Comparison of ENCODE assay signal across 14 mouse cellular contexts in the genomic region with DNA sequence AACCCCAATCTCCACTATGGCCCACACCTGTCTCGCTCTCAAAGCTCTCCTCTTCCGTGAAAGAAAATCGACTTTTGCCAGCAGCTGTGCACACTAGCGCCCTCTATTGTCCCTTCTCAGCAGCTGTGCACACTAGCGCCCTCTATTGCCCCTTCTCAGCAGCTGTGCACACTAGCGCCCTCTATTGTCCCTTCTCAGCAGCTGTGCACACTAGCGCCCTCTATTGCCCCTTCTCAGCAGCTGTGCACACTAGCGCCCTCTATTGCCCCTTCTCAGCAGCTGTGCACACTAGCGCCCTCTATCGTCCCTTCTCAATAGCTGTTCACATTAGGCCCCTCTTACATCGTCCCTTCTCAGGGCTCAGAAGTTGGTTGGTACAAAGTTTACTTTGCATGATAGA. TPM values are rescaled to one million over a fixed set of nuclear protein-coding genes. Genes with fewer than 3 reads are reported as not detected.
A peak's percentile ranks its signal among the peaks of the same experiment; 100 is the strongest.
DNase-seq lines count a peak whose midpoint lies in the region; ATAC-seq and TF ChIP-seq lines count a peak whose summit lies in the region.
"Not testable (repeated sequence)": the region's sequence is repeated elsewhere in the genome, so short reads cannot be mapped to it uniquely, and the experiment has no call there.
"Had no signal": no experiment of that assay in that cellular context is flagged by ENCODE, and none has a peak within 500 bp of the region (broad histone marks: within the 10 kb centered on the region; RNA-seq: fewer than 3 reads in every experiment).

No protein-coding gene starts in this region.

- DNase-seq in T-cell, adult 2 months (ENCODE audit: low spot score), result peak; percentile 31
- DNase-seq in hindbrain, postnatal 0 days (ENCODE audit: low spot score); lung, postnatal 0 days (ENCODE audit: low spot score); stomach, postnatal 0 days (ENCODE audit: low spot score): not testable (repeated sequence)
- DNase-seq in limb, embryonic 11.5 days (ENCODE audit: low spot score), result peak; percentile 4

- WGBS in hindbrain, postnatal 0 days, result 94% methylated on average over 11 of the region's 11 CpGs
- WGBS in limb, embryonic 11.5 days, result 87% methylated on average over 11 of the region's 11 CpGs
- WGBS in lung, postnatal 0 days, result 87% methylated on average over 11 of the region's 11 CpGs
- 86% methylated on average over 11 of the region's 11 CpGs for WGBS in stomach, postnatal 0 days

- peaks cover 11% of the 10 kb centered on the region for H3K9me3 ChIP-seq in E14TG2a.4 (ENCODE audit: low read length)
- H3K9me3 ChIP-seq in hindbrain, postnatal 0 days (ENCODE audit: low read length); limb, embryonic 11.5 days (ENCODE audit: control insufficient read depth, low read length); lung, postnatal 0 days (ENCODE audit: low read length); stomach, postnatal 0 days (ENCODE audit: control insufficient read depth, low read length): not testable (repeated sequence)

- ATAC-seq in hindbrain, postnatal 0 days; limb, embryonic 11.5 days (ENCODE audit: insufficient number of reproducible peaks, low FRiP score, low TSS enrichment, low read depth); lung, postnatal 0 days; stomach, postnatal 0 days (ENCODE audit: low FRiP score, low TSS enrichment): not testable (repeated sequence)

- not testable (repeated sequence) for H3K4me2 ChIP-seq in hindbrain, postnatal 0 days (ENCODE audit: low read depth, low read length); limb, embryonic 11.5 days (ENCODE audit: low read depth, severe bottlenecking); lung, postnatal 0 days (replicated peaks; ENCODE audit: low read depth, low read length); stomach, postnatal 0 days (replicated peaks; ENCODE audit: low read depth)

- H3K27me3 ChIP-seq in E14TG2a.4 (ENCODE audit: insufficient read depth, low read length); hindbrain, postnatal 0 days (ENCODE audit: insufficient read depth, low read length); limb, embryonic 11.5 days (ENCODE audit: control insufficient read depth, insufficient read depth, low read length); lung, postnatal 0 days (replicated peaks; ENCODE audit: insufficient read depth, low read length); stomach, postnatal 0 days (ENCODE audit: control insufficient read depth, insufficient read depth, low read length): not testable (repeated sequence)

- not testable (repeated sequence) for H3K9ac ChIP-seq in hindbrain, postnatal 0 days (replicated peaks; ENCODE audit: low read length); limb, embryonic 11.5 days (ENCODE audit: low read length); lung, postnatal 0 days (replicated peaks; ENCODE audit: low read depth); stomach, postnatal 0 days (ENCODE audit: low read length)

- TF ChIP-seq CTCF in E14TG2a.4 (conservative IDR thresholded peaks at IDR 0.05; ENCODE audit: low read length), result peak; percentile 85
- TF ChIP-seq CTCF in cortical plate, adult 2 months (IDR thresholded peaks at IDR 0.05; ENCODE audit: extremely low read depth, insufficient read depth, low read length), result peak; percentile 78
- peak; percentile 82 for TF ChIP-seq CTCF in hindbrain, postnatal 0 days (IDR thresholded peaks at IDR 0.05; ENCODE audit: low read depth)
- peak; percentile 89 for TF ChIP-seq CTCF in lung, postnatal 0 days (IDR thresholded peaks at IDR 0.05)
- peak; percentile 85; the same call in 1 of the 2 replicates for TF ChIP-seq CTCF in stomach, postnatal 0 days (IDR thresholded peaks at IDR 0.05; ENCODE audit: low read depth)

- not testable (repeated sequence) for H3K4me3 ChIP-seq in E14TG2a.4 (replicated peaks; ENCODE audit: low read length); cortical plate, adult 2 months (ENCODE audit: insufficient read depth, low read length); hindbrain, postnatal 0 days (ENCODE audit: low read length); limb, embryonic 11.5 days (ENCODE audit: low read depth, low read length); lung, postnatal 0 days (ENCODE audit: low read depth, low read length); stomach, postnatal 0 days (ENCODE audit: low read depth, low read length)

- H3K27ac ChIP-seq in cortical plate, adult 2 months (ENCODE audit: insufficient read depth, low read length); hindbrain, postnatal 0 days; limb, embryonic 11.5 days (replicated peaks; ENCODE audit: low read depth, low read length); lung, postnatal 0 days (ENCODE audit: low read length); stomach, postnatal 0 days (replicated peaks): not testable (repeated sequence)

- not testable (repeated sequence) for H3K36me3 ChIP-seq in E14TG2a.4 (ENCODE audit: insufficient read depth, low read length); hindbrain, postnatal 0 days (ENCODE audit: insufficient read depth, low read length); limb, embryonic 11.5 days (ENCODE audit: control insufficient read depth, insufficient read depth, low read length); lung, postnatal 0 days (ENCODE audit: insufficient read depth, low read length); stomach, postnatal 0 days (ENCODE audit: control insufficient read depth, insufficient read depth, low read length)

- H3K4me1 ChIP-seq in E14TG2a.4 (replicated peaks; ENCODE audit: low read depth, low read length), result peaks cover 35% of the 10 kb centered on the region
- not testable (repeated sequence) for H3K4me1 ChIP-seq in cortical plate, adult 2 months (ENCODE audit: control insufficient read depth, insufficient read depth, low read length); hindbrain, postnatal 0 days (ENCODE audit: insufficient read depth, low read length); limb, embryonic 11.5 days (ENCODE audit: control insufficient read depth, insufficient read depth, low read length); lung, postnatal 0 days (ENCODE audit: insufficient read depth, low read depth, low read length); stomach, postnatal 0 days (replicated peaks; ENCODE audit: control insufficient read depth, insufficient read depth)

- not testable (repeated sequence) for TF ChIP-seq EP300 in lung, postnatal 0 days (IDR thresholded peaks at IDR 0.05); stomach, postnatal 0 days (optimal IDR thresholded peaks at IDR 0.05)

- not testable (repeated sequence) for TF ChIP-seq POLR2A in cortical plate, adult 2 months (IDR thresholded peaks at IDR 0.05; ENCODE audit: extremely low read depth, insufficient read depth, low read length)

RNA-seq across cellular contexts. Expression of a gene that starts 6.4 kb away (rescaled TPM):
- polyA plus RNA-seq in cortical plate, adult 2 months (2012; rRNA removed), result 3.6 and 5.1 TPM in 2 replicates
- total RNA-seq in hindbrain, postnatal 0 days (2014; rRNA removed), result 2.6 and 8.4 TPM in 2 replicates
- polyA plus RNA-seq in hindbrain, postnatal 0 days (2015; fragmentation: Nextera tagmentation; extraction: Ambion mirVana), result 2.1 and 2.4 TPM in 2 replicates
- polyA plus RNA-seq in limb, embryonic 11.5 days (2014; fragmentation: Nextera tagmentation; extraction: Ambion mirVana), result 0.67 and 0.88 TPM in 2 replicates
- polyA plus RNA-seq in lung, postnatal 0 days (2015; fragmentation: Nextera tagmentation; extraction: Ambion mirVana), result 4.7 and 5.3 TPM in 2 replicates
- 2.5 and 3.8 TPM in 2 replicates for polyA plus RNA-seq in stomach, postnatal 0 days (2015; fragmentation: Nextera tagmentation; extraction: Ambion mirVana)

RNA-seq across cellular contexts. Expression of a gene that starts 17.8 kb away (rescaled TPM):
- polyA plus RNA-seq in cortical plate, adult 2 months (2012; rRNA removed), result 3.7 and 6.7 TPM in 2 replicates
- total RNA-seq in hindbrain, postnatal 0 days (2014; rRNA removed), result 234 and 397 TPM in 2 replicates
- polyA plus RNA-seq in hindbrain, postnatal 0 days (2015; fragmentation: Nextera tagmentation; extraction: Ambion mirVana), result 1.4 and 2.4 TPM in 2 replicates
- polyA plus RNA-seq in limb, embryonic 11.5 days (2014; fragmentation: Nextera tagmentation; extraction: Ambion mirVana), result 22.3 and 24.0 TPM in 2 replicates
- polyA plus RNA-seq in lung, postnatal 0 days (2015; fragmentation: Nextera tagmentation; extraction: Ambion mirVana), result 0.48 and 2.9 TPM in 2 replicates
- polyA plus RNA-seq in stomach, postnatal 0 days (2015; fragmentation: Nextera tagmentation; extraction: Ambion mirVana), result 3.8 and 5.5 TPM in 2 replicates

RNA-seq across cellular contexts. Expression of a gene that starts 18.9 kb away (rescaled TPM):
- polyA plus RNA-seq in cortical plate, adult 2 months (2012; rRNA removed), result 3.3 and 9.5 TPM in 2 replicates
- 1,585 and 2,263 TPM in 2 replicates for total RNA-seq in hindbrain, postnatal 0 days (2014; rRNA removed)
- polyA plus RNA-seq in hindbrain, postnatal 0 days (2015; fragmentation: Nextera tagmentation; extraction: Ambion mirVana), result 15.7 and 22.9 TPM in 2 replicates
- 73.6 and 75.8 TPM in 2 replicates for polyA plus RNA-seq in limb, embryonic 11.5 days (2014; fragmentation: Nextera tagmentation; extraction: Ambion mirVana)
- 12.5 and 12.9 TPM in 2 replicates for polyA plus RNA-seq in lung, postnatal 0 days (2015; fragmentation: Nextera tagmentation; extraction: Ambion mirVana)
- polyA plus RNA-seq in stomach, postnatal 0 days (2015; fragmentation: Nextera tagmentation; extraction: Ambion mirVana), result 16.4 and 34.4 TPM in 2 replicates

RNA-seq across cellular contexts. Expression of a gene that starts 24.2 kb away (rescaled TPM):
- polyA plus RNA-seq in cortical plate, adult 2 months (2012; rRNA removed), result 3.1 and 3.6 TPM in 2 replicates
- total RNA-seq in hindbrain, postnatal 0 days (2014; rRNA removed), result 127 and 159 TPM in 2 replicates
- 10.2 and 10.6 TPM in 2 replicates for polyA plus RNA-seq in hindbrain, postnatal 0 days (2015; fragmentation: Nextera tagmentation; extraction: Ambion mirVana)
- 5.4 and 5.7 TPM in 2 replicates for polyA plus RNA-seq in limb, embryonic 11.5 days (2014; fragmentation: Nextera tagmentation; extraction: Ambion mirVana)
- polyA plus RNA-seq in lung, postnatal 0 days (2015; fragmentation: Nextera tagmentation; extraction: Ambion mirVana), result 9.7 and 9.8 TPM in 2 replicates
- 5.4 and 9.8 TPM in 2 replicates for polyA plus RNA-seq in stomach, postnatal 0 days (2015; fragmentation: Nextera tagmentation; extraction: Ambion mirVana)

RNA-seq across cellular contexts. Expression of a gene that starts 40.8 kb away (rescaled TPM):
- not detected in 2 replicates for polyA plus RNA-seq in cortical plate, adult 2 months (2012; rRNA removed)
- not detected in 2 replicates for total RNA-seq in hindbrain, postnatal 0 days (2014; rRNA removed)
- 0.16 TPM in 1 of 2 replicates, not detected in the other for polyA plus RNA-seq in hindbrain, postnatal 0 days (2015; fragmentation: Nextera tagmentation; extraction: Ambion mirVana)
- polyA plus RNA-seq in limb, embryonic 11.5 days (2014; fragmentation: Nextera tagmentation; extraction: Ambion mirVana), result 0.28 TPM in 1 of 2 replicates, not detected in the other
- polyA plus RNA-seq in lung, postnatal 0 days (2015; fragmentation: Nextera tagmentation; extraction: Ambion mirVana), result 0.77 TPM in 1 of 2 replicates, not detected in the other
- polyA plus RNA-seq in stomach, postnatal 0 days (2015; fragmentation: Nextera tagmentation; extraction: Ambion mirVana), result 0.44 and 1.2 TPM in 2 replicates
- total RNA-seq: adrenal gland, adult 18-20 months; gastrocnemius, adult 8-10 months; hematopoietic stem cell, adult 5-6 weeks; left cerebral cortex, postnatal 25 days had no signal
- polyA plus RNA-seq: embryonic facial prominence, embryonic 13.5 days; frontal cortex, adult 2 months; gonadal fat pad, adult 2 months had no signal
